Comparison of ENCODE assay signal across 8 mouse cellular contexts in the genomic region with DNA sequence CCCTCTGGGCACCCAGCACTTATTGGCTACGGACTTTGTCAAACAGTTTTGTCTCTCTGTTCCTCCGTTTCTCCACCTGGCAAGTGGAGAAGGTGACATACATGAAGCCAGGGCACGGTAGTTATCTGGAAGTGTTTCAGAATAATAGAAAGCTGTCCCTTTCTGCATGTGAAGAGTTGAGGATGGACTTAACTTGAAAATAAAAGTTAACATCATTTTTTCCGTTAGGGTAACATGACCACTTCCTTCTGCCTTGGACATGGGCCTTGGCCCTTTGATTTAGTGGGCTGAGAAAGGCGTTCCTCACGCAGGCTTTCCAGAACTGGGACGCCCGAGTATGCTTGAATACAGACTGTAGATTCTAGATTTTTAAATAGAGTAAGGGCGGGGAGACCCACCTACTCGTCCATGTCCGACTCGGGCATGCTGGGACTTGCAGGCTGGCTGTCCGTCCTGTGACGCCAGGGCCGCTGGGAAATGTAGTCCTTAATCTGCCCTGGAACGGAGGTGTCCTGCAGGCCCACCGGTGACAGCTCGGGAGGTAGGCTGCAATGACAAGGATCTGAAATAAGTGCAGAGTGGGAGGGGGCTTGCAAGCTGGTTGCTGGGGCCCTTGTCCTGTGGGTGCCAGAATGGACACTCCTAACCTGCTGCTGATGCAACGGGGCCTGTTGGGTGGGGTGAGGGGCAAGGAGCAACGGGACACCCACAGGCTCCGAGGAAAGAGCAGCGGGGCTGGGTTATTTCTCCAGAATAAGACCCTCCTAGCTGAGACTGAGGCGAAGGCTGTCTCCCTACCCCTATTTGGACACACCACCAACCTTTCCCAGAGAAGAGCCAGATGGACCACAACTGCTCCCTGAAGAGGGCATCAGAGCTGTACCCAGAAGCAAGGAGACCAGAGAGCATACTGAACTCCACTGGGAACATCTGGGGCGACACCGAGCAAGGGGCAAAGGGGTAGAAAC. TPM values are rescaled to one million over a fixed set of nuclear protein-coding genes. Genes with fewer than 3 reads are reported as not detected.
DNase-seq lines count a peak whose midpoint lies in the region; ATAC-seq and TF ChIP-seq lines count a peak whose summit lies in the region.

A gene (plus strand): TSS at position 475 of the 968 bp plus-strand sequence.

- H3K9ac ChIP-seq in forebrain, postnatal 0 days: peak within 1 kb of the TSS; percentile 65
- peak within 1 kb of the TSS; percentile 64 for H3K9ac ChIP-seq in neural tube, embryonic 15.5 days (replicated peaks)

- WGBS in cerebellum, adult 2 months: 4% methylated on average over 25 of the region's 25 CpGs
- 21% methylated on average over 25 of the region's 25 CpGs for WGBS in forebrain, postnatal 0 days
- WGBS in neural tube, embryonic 15.5 days: 16% methylated on average over 25 of the region's 25 CpGs

- H3K4me3 ChIP-seq in cerebellum, adult 2 months (replicated peaks; ENCODE audit: insufficient read depth, low read depth, low read length): peak within 1 kb of the TSS; percentile 89
- H3K4me3 ChIP-seq in forebrain, postnatal 0 days (ENCODE audit: low read depth, low read length): peak within 1 kb of the TSS; percentile 65
- H3K4me3 ChIP-seq in neural tube, embryonic 15.5 days (replicated peaks): peak within 1 kb of the TSS; percentile 62

- peak; percentile 68; the same call in 1 of the 2 replicates for TF ChIP-seq POLR2A in cerebellum, adult 2 months (IDR thresholded peaks at IDR 0.05; ENCODE audit: borderline replicate concordance, insufficient read depth, low read length)

- H3K36me3 ChIP-seq in forebrain, postnatal 0 days (ENCODE audit: insufficient read depth): peaks cover 15% of the 10 kb centered on the region
- peaks cover 9% of the 10 kb centered on the region for H3K36me3 ChIP-seq in neural tube, embryonic 15.5 days

- peak within 1 kb of the TSS; percentile 57 for H3K27ac ChIP-seq in cerebellum, adult 2 months (ENCODE audit: insufficient read depth, low read length)
- peak within 1 kb of the TSS; percentile 58 for H3K27ac ChIP-seq in forebrain, postnatal 0 days (ENCODE audit: low read depth, low read length)
- peak within 1 kb of the TSS; percentile 52 for H3K27ac ChIP-seq in neural tube, embryonic 15.5 days (replicated peaks)

- TF ChIP-seq CTCF in cerebellum, adult 2 months (IDR thresholded peaks at IDR 0.05; ENCODE audit: borderline replicate concordance, insufficient read depth, low read depth, low read length): no peak
- TF ChIP-seq CTCF in forebrain, postnatal 0 days (IDR thresholded peaks at IDR 0.05; ENCODE audit: low read depth): no peak; the same call in 1 of the 2 replicates

- H3K4me1 ChIP-seq in cerebellum, adult 2 months (ENCODE audit: control insufficient read depth, insufficient read depth, low read length): peaks cover 8% of the 10 kb centered on the region
- peaks cover 9% of the 10 kb centered on the region; the same call in 1 of the 2 replicates for H3K4me1 ChIP-seq in forebrain, postnatal 0 days (ENCODE audit: insufficient read depth)
- H3K4me1 ChIP-seq in neural tube, embryonic 15.5 days: peaks cover 28% of the 10 kb centered on the region

- intact Hi-C loops in heart, postnatal 36 days (cut with DNase I): no loop called here

- H3K9me3 ChIP-seq in forebrain, postnatal 0 days (ENCODE audit: low read length): no peaks in the 10 kb centered on the region
- no peaks in the 10 kb centered on the region for H3K9me3 ChIP-seq in neural tube, embryonic 15.5 days (replicated peaks)

- peak within 1 kb of the TSS; percentile 70 for H3K4me2 ChIP-seq in forebrain, postnatal 0 days (ENCODE audit: low read depth)
- peak within 1 kb of the TSS; percentile 78 for H3K4me2 ChIP-seq in neural tube, embryonic 15.5 days

- DNase-seq in MEL-GATA-1-ER (ENCODE audit: extremely low read depth, low read depth): peak; percentile 56
- peak; percentile 87 to 88 for DNase-seq in cerebellum, adult 2 months
- peak; percentile 78 for DNase-seq in forebrain, postnatal 0 days
- peak; percentile 80 to 86 for DNase-seq in heart, postnatal 36 days
- peak; percentile 85 to 93 for DNase-seq in layer of hippocampus, adult 18-20 months (ENCODE audit: low spot score in 2 of 2)
- peak; percentile 81 to 83 for DNase-seq in lung, adult 18-20 months
- peak; percentile 85 for DNase-seq in testis, postnatal 10 days (ENCODE audit: low spot score)

- ATAC-seq in forebrain, postnatal 0 days: peak; percentile 91
- ATAC-seq in neural tube, embryonic 15.5 days (ENCODE audit: low FRiP score): peak; percentile 86

- H3K27me3 ChIP-seq in cerebellum, adult 2 months (ENCODE audit: control insufficient read depth, insufficient read depth, low read length): no peaks in the 10 kb centered on the region
- no peaks in the 10 kb centered on the region for H3K27me3 ChIP-seq in forebrain, postnatal 0 days (ENCODE audit: insufficient read depth, low read length)
- H3K27me3 ChIP-seq in neural tube, embryonic 15.5 days (replicated peaks): no peaks in the 10 kb centered on the region

RNA-seq across cellular contexts. Expression of the gene that starts here (rescaled TPM):
- 92.4 and 102 TPM in 2 replicates for polyA plus RNA-seq in cerebellum, adult 2 months (2012; rRNA removed)
- 17.9 and 21.7 TPM in 2 replicates for total RNA-seq in forebrain, postnatal 0 days (2014; rRNA removed)
- polyA plus RNA-seq in forebrain, postnatal 0 days (2015; fragmentation: Nextera tagmentation; extraction: Ambion mirVana): 8.0 and 11.2 TPM in 2 replicates
- 10 to 100 TPM in 1 of 2 experiments, 1 to 10 TPM in 1; 8.6 to 11.7 TPM for total RNA-seq in heart, postnatal 36 days (2021)
- 10 to 100 TPM; 42.9 to 47.1 TPM for total RNA-seq in layer of hippocampus, adult 18-20 months (2021)
- 20.6 and 24.9 TPM in 2 replicates for polyA plus RNA-seq in neural tube, embryonic 15.5 days (2015; fragmentation: Nextera tagmentation; extraction: Ambion mirVana)

Comparison
In these comparisons a context has a peak if more than half of its experiments do, and no peak if none do; other contexts are left out.
1. Peak in every context shown above with its lines: DNase-seq, ATAC-seq, H3K4me3 ChIP-seq and H3K27ac ChIP-seq.